Mouse (Mus musculus) Patski (cell line): ENCODE data around the gene Pln. TPM values are rescaled to one million over a fixed set of nuclear protein-coding genes. Genes with fewer than 3 reads are reported as not detected.

Source experiments
- ATAC-seq: fragments of 100-300 bp; one replicate; pipeline ENCODE4 v1.8.0; 2021
- CTCF ChIA-PET: fragments of 350-600 bp; sonication (Branson Sonifier 250); formaldehyde crosslinking; loops from one replicate; lab custom pipeline; 2022; ENCODE audit warnings: inconsistent platforms; lab: Charles Lee
- POLR2A ChIA-PET: fragments of 350-600 bp; sonication (Branson Sonifier 250); formaldehyde crosslinking; loops from one replicate; lab custom pipeline; 2022; ENCODE audit warnings: antibody characterized with exemption, inconsistent platforms; lab: Charles Lee
- DNase-seq: peaks from one replicate; pipeline ENCODE4 v3.0.0-alpha.2; 2011; ENCODE audit warnings: low read depth, low spot score
- H3K27me3 ChIP-seq: fragments of 371-371 bp; one replicate; pipeline ENCODE4 v1.5.1; 2021
- CTCF ChIP-seq: fragments of 100-300 bp; IDR thresholded peaks from one replicate; pipeline ENCODE4 v1.5.1; 2021
- in situ Hi-C: fragments of 300-500 bp; cut with MboI; formaldehyde crosslinking; loops from 3 replicates; pipeline ENCODE4 v1.11.1; 2018; ENCODE audit warnings: low pct_unique_long_range_greater_than_20kb, mixed read lengths
- polyA plus RNA-seq: library from polyadenylated mRNA; unstranded; gene quantifications from one replicate; pipeline ENCODE4 v1.2.3, GENCODE M21; 2021

Gene Pln
- polyA plus RNA-seq, 1 experiment from 2014 or later, result 0.13 TPM

DNA sequence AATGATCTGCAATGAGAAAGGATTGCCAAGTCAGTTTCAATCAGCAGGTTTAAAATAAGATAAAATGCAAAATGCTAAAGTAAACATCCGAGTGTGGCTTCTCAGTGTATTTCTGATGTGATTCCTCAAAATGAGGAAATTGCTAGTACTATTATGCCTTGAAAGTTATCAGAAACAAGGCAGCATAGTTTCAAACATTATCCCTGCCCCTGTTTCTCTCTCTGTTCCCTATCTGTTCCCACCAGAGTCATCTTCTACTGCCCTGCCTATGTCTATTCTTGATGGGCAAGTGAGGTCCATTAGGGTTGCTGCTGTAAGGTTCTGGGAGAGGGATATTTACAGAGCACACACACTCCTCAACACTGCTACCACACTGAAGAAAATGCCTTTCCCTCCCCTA lies 11.8 kb downstream of the Pln start:
- no peaks in the 10 kb centered on the region for H3K27me3 ChIP-seq
- TF ChIP-seq CTCF, result no peak
- POLR2A ChIA-PET, result no interaction called here
- ATAC-seq (no peak), DNase-seq (no peak)
- CTCF ChIA-PET, result interaction anchor here (0.9 to 7.3 kb wide), 6 partner anchors 8 to 177 kb away, joined by 3 to 88 read pairs (median 10); partner anchors contain the start of gene Pln
- in situ Hi-C loops, result loop anchor here (10.0 kb wide), 1 partner anchor 256 kb away; no protein-coding TSS in a partner anchor

DNA sequence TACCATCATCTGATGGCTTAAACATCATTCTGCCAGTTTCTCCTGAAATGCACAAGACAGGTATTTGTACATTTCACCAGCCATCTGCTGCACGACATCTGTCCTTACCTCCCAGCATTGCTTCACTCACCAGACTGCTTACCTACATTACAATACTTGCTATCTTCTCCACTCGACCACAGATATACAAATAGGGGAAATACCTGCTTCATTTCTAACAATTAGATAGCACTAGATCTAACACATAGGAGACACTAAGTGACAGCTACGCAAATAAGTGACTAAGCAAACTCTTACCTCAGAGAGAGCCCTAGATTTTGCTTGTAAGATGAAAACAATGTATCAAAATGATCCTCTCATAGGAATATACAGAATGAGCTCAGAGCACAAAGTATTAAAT lies 16.2 kb downstream of the Pln start:
- ChIA-PET POLR2A (no interaction called here), CTCF (interaction anchor here (0.7 to 1.6 kb wide), 4 partner anchors 12 to 157 kb away, joined by 3 to 4 read pairs (median 4); no protein-coding TSS in a partner anchor)
- no peak for ATAC-seq
- no peak for DNase-seq
- no peak for TF ChIP-seq CTCF
- in situ Hi-C loops, result loop anchor here (5.0 kb wide), 1 partner anchor 154 kb away; no protein-coding TSS in a partner anchor
- no peaks in the 10 kb centered on the region for H3K27me3 ChIP-seq

DNA sequence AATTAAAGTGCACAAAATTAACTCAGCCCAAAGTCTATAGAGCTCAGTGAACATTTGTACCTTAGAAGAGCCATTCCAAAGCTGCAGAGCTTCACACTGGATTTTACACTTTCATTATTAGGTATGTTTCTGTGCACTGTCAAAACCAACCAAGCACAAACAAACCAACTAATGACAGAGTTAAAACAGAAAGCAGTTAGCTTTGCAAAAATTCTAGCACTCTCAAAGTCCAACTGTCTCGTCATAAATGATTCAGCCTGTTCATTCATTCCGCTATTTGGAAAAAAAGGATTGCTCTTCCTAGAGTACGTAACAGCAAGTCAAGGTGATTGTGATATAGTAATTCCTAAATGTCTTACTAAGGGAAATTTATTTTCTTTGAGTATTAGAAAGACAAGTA lies 21.5 kb downstream of the Pln start:
- ATAC-seq (no peak), DNase-seq (no peak)
- ChIA-PET POLR2A (no interaction called here), CTCF (interaction anchor here (0.9 to 1.4 kb wide), 4 partner anchors 8 to 150 kb away, joined by 3 to 5 read pairs (median 3); no protein-coding TSS in a partner anchor)
- no peak for TF ChIP-seq CTCF
- in situ Hi-C loops, result no loop called here
- H3K27me3 ChIP-seq, result no peaks in the 10 kb centered on the region

DNA sequence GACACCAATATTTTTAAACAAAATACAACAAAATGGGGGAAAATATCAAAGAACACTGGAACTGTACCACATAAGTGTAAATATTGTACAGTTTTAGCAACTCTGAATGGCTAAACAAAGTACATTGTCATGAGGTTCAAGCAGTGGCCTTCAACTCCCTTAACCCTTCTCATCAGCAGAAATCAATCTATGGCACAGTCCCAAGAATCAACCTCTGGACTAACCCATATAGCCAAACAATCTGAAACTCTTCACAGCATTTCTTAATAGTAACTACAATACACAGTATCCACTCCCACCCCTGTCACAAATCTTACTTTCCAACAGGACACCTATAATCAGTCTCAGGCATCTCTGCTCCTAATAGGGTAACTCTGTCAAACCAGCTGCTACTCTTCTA lies 26.8 kb downstream of the Pln start:
- TF ChIP-seq CTCF, result no peak
- ChIA-PET POLR2A (no interaction called here), CTCF (interaction anchor here (2.8 kb wide), 1 partner anchor 10 kb away, joined by 8 read pairs; no protein-coding TSS in a partner anchor)
- DNase-seq (no peak), ATAC-seq (no peak)
- H3K27me3 ChIP-seq, result no peaks in the 10 kb centered on the region
- in situ Hi-C loops, result no loop called here

DNA sequence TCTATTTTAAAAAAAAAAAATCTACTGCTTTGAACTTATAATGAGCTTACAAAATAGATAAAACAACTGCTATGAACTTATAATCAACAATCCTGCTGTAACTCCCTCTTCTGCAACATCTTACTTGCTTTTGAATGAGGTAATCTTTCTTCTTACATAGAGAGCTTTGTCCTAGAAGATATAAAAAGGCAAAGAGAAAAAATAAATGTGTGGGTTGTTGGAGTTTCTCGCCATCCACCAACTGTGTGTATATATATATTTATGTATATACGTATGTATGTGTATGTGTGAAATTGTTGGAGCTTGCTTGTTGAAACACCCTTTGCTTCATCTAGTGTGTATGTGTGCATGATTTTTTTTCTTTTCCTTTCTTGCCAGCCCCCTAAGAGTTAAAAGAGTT lies 29.8 kb downstream of the Pln start:
- no peaks in the 10 kb centered on the region for H3K27me3 ChIP-seq
- ChIA-PET CTCF (interaction anchor here (1.1 to 1.4 kb wide), 2 partner anchors 8 to 142 kb away, joined by 3 to 4 read pairs; no protein-coding TSS in a partner anchor), POLR2A (no interaction called here)
- DNase-seq (no peak), ATAC-seq (no peak)
- no peak for TF ChIP-seq CTCF
- in situ Hi-C loops, result no loop called here

DNA sequence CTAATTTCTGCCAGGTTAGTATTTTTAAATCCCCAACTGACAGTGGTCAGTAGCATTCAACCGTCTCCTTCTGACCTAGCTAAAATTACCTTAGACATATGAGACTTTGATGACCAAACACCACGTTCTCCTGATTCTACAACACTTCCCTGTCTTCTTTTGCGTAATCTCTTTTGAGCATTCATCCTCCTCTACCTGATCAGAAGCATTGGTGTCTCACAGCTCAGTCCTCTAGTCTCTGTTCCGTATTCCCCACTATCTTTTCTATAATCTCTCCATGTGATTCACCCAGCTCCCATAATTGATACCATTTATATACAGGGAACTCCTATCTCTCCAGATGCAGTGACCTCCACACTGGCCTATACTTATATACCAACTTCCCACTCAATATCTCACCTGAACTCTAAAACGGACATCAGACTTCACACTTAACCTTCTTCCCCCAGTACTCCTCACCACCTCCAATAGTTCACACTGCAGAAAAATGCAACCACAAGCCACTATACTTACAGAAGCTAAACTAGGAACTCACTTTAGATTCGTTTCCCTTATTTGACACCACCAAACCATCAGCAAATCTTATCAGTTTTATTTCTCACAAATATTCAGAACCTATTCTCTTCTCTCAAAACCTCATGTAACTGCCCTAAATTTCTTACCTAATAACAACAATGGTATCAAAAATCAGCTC lies 36.6 kb downstream of the Pln start:
- ChIA-PET POLR2A (no interaction called here), CTCF (interaction anchor here (0.9 kb wide), 1 partner anchor 126 kb away, joined by 3 read pairs; no protein-coding TSS in a partner anchor)
- H3K27me3 ChIP-seq, result no peaks in the 10 kb centered on the region
- TF ChIP-seq CTCF, result no peak
- DNase-seq (no peak), ATAC-seq (no peak)
- in situ Hi-C loops, result no loop called here

DNA sequence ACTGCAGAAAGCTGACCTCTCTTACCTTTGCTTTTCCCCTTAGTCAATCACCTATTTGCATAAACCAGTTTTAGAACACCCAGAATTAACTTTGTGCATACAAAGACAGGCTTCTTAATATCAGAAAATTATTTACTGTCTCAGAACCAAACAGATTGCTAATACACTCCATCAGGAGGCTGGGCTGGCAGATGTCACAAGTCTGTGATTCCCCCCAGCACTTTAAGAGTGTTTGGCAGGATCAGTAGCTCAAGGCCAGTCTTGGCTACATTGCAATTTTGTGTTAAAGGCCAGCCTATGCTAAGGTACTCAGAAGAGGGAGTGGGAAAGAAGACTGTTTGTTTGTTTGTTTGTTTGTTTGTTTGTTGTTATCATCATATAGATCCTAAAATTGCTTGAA lies 39.6 kb downstream of the Pln start:
- ATAC-seq, result no peak
- DNase-seq, result no peak
- in situ Hi-C loops, result no loop called here
- ChIA-PET CTCF (interaction anchor here (1.0 to 1.7 kb wide), 4 partner anchors 19 to 45 kb away, joined by 3 to 4 read pairs (median 4); no protein-coding TSS in a partner anchor), POLR2A (no interaction called here)
- no peaks in the 10 kb centered on the region for H3K27me3 ChIP-seq
- TF ChIP-seq CTCF, result no peak

DNA sequence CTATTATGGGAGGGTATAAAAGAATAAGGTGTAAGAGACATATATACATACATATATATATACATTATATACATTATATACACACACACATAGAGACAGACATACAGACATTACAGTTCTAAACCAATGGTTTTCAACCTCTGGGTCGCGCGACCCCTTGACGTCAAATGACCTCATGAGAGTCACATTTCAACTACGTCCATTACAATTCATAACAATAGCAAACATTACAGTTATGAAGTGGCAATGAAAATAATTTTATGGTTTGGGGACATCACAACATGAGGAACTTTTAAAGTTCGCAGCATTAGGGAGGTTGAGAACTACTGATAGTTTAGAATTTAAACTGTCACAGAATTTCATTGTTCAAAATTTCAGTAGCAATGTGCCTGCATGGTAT lies 40.8 kb downstream of the Pln start:
- ATAC-seq (no peak), DNase-seq (no peak)
- in situ Hi-C loops, result no loop called here
- H3K27me3 ChIP-seq, result no peaks in the 10 kb centered on the region
- no peak for TF ChIP-seq CTCF
- POLR2A ChIA-PET, result no interaction called here
- CTCF ChIA-PET, result interaction anchor here (1.0 to 1.7 kb wide), 5 partner anchors 19 to 132 kb away, joined by 3 to 5 read pairs (median 3); no protein-coding TSS in a partner anchor

DNA sequence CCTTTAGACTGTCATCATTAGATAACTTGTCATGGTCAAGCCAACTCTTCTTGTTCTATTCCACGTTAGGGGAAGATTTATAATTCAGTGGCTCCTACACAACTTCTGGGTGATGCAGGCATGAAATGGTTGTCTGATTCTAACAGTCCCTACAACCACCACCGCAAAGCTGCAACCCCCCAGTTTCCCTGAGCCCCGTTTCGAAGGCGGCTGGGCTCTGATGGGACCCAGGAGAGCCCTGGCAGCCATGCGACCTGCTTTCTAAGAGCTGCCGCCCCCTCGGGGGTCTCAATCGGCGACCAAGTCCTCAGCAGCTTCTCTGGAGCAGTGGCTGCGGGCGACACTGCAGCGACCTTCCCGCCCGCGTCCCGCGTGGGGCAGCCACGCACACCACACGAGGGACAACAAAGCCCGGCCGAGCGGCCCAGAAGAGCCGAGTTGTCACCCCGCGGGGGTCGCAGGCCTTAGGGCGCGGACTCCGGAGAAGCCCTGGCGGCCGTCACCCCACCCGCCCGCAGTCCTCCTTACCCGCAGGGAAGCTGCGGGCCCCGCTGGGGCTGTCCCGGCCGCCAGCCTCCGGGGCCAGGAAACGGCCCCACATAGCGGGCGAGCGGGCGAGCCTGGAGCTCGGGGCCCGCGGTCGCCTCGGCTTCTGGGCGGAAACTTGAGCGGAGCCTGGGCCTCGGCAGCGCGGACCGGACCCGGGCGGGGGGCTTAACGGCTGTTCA lies 41.7 kb downstream of the Pln start:
- in situ Hi-C loops, result no loop called here
- no peak for DNase-seq
- TF ChIP-seq CTCF, result no peak
- ChIA-PET CTCF (interaction anchor here (0.9 to 1.7 kb wide), 6 partner anchors 15 to 137 kb away, joined by 3 to 5 read pairs (median 3); no protein-coding TSS in a partner anchor), POLR2A (no interaction called here)
- no peaks in the 10 kb centered on the region for H3K27me3 ChIP-seq
- ATAC-seq, result peak; percentile 73

DNA sequence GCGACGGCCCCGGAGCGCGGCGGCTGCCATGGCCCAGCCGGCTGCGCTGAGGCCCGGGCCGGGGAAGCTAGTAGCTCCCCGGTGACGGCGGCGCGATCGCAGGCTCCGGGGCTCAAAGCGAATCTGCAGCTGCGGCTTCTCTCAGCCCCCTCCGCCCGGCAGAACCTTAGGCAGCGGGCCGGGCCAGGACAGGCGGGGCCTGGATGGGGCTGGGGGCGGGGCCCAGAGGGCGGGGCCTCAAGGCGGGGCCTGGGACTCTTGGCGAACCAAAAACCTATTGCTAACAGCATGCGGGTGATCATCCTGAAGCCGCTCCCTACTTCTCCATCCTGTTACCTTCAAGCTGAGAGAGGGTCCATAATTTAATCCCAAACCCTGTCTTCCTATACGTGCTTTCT lies 42.2 kb downstream of the Pln start, which contains the start of gene Cep85l:
Gene Cep85l, minus strand, starts transcription at position 239 of the 398 bp plus-strand sequence.
- DNase-seq (peak; percentile 38), ATAC-seq (peak; percentile 99)
- ChIA-PET CTCF (interaction anchor here (1.1 to 1.7 kb wide), 4 partner anchors 15 to 137 kb away, joined by 3 to 5 read pairs (median 3); no protein-coding TSS in a partner anchor), POLR2A (no interaction called here)
- TF ChIP-seq CTCF, result no peak
- in situ Hi-C loops, result no loop called here
- no peaks in the 10 kb centered on the region for H3K27me3 ChIP-seq
